Mouse (Mus musculus) C2C12 (cell line): ENCODE data around the gene Commd7. TPM values are rescaled to one million over a fixed set of nuclear protein-coding genes. Genes with fewer than 3 reads are reported as not detected.

ENCODE experiments used
- H3K27me3 ChIP-seq: one replicate; pipeline ENCODE4 v1.6.1; 2011; ENCODE audit not compliant: control insufficient read depth, insufficient read depth, insufficient read length
- H3K36me3 ChIP-seq: one replicate; pipeline ENCODE4 v1.6.1; 2011; ENCODE audit not compliant: control insufficient read depth, insufficient read depth
- H3K4me3 ChIP-seq: one replicate; pipeline ENCODE4 v1.5.1; 2011; ENCODE audit warnings: mild to moderate bottlenecking, control low read depth; ENCODE audit not compliant: poor library complexity, insufficient read depth, severe bottlenecking
- H3K79me2 ChIP-seq: one replicate; pipeline ENCODE4 v1.6.1; 2011; ENCODE audit not compliant: control insufficient read depth, insufficient read depth
- H3K79me3 ChIP-seq: one replicate; pipeline ENCODE4 v1.6.1; 2011; ENCODE audit warnings: low read depth, control low read depth
- H3ac ChIP-seq: one replicate; pipeline ENCODE3; 2011; ENCODE audit warnings: low read depth; ENCODE audit not compliant: control insufficient read depth, insufficient read length
- CEBPB ChIP-seq: IDR thresholded peaks from one replicate; pipeline ENCODE4 v1.6.1; 2011; ENCODE audit warnings: low read depth, mild to moderate bottlenecking, control low read depth, moderate library complexity
- CTCF ChIP-seq: IDR thresholded peaks from one replicate; pipeline ENCODE4 v1.5.1; 2011; ENCODE audit not compliant: control insufficient read depth, insufficient read depth, insufficient read length
- FOSL1 ChIP-seq: IDR thresholded peaks from one replicate; pipeline ENCODE4 v1.8.0; 2011; ENCODE audit warnings: mild to moderate bottlenecking, low read length; ENCODE audit not compliant: poor library complexity, insufficient read depth, severe bottlenecking
- MAX ChIP-seq: IDR thresholded peaks from one replicate; pipeline ENCODE4 v1.6.1; 2011; ENCODE audit warnings: mild to moderate bottlenecking, control low read depth
- MYOD1 ChIP-seq: IDR thresholded peaks from one replicate; pipeline ENCODE4 v1.6.1; 2011; ENCODE audit warnings: low read depth; ENCODE audit not compliant: control insufficient read depth, insufficient read length
- MYOG ChIP-seq: IDR thresholded peaks from one replicate; pipeline ENCODE4 v1.6.1; 2011; ENCODE audit not compliant: control insufficient read depth, insufficient read length; ENCODE audit errors: extremely low read depth
- USF1 ChIP-seq: IDR thresholded peaks from one replicate; pipeline ENCODE4 v1.6.1; 2011; ENCODE audit warnings: low read depth, mild to moderate bottlenecking, control low read depth, moderate library complexity
- polyA plus RNA-seq: library from polyadenylated mRNA; unstranded; fragments of >200 nt; fragmentation: generic; extraction: Trizol; gene quantifications from one replicate; pipeline ENCODE4 v1.2.1, GENCODE M21; 2012; ENCODE audit warnings: missing spikeins

The Commd7 gene
- polyA plus RNA-seq, 1 experiment, result 26.7 TPM

GRCm38 (mm10) chr2:153582876-153583585 lies 49.5 kb downstream of the Commd7 start:
- Histone ChIP-seq H3K27me3 (no peaks in the 10 kb centered on the region), H3ac (no peak overlapping the region), H3K79me3 (no peaks in the 10 kb centered on the region), H3K79me2 (no peaks in the 10 kb centered on the region), H3K36me3 (no peaks in the 10 kb centered on the region), H3K4me3 (no peak overlapping the region)
- TF ChIP-seq FOSL1 (no peak), CTCF (no peak), USF1 (no peak), MAX (no peak)

- H3K4me3 ChIP-seq, result no peak overlapping the region
- no peaks in the 10 kb centered on the region for H3K36me3 ChIP-seq
- no peaks in the 10 kb centered on the region for H3K27me3 ChIP-seq
- no peak overlapping the region for H3ac ChIP-seq
- TF ChIP-seq MAX, result no peak
- no peak for TF ChIP-seq MYOG
- TF ChIP-seq FOSL1, result no peak
- TF ChIP-seq USF1, result no peak
- H3K79me3 ChIP-seq, result no peaks in the 10 kb centered on the region
- H3K79me2 ChIP-seq, result no peaks in the 10 kb centered on the region
Observed at GRCm38 (mm10) chr2:153581416-153581815, 51.2 kb downstream of the Commd7 start.

- no peak overlapping the region for H3ac ChIP-seq
- H3K36me3 ChIP-seq, result no peaks in the 10 kb centered on the region
- TF ChIP-seq CTCF (no peak), FOSL1 (no peak), MYOG (no peak), MAX (no peak), MYOD1 (no peak), CEBPB (no peak), USF1 (no peak)
- no peaks in the 10 kb centered on the region for H3K27me3 ChIP-seq
- no peaks in the 10 kb centered on the region for H3K79me2 ChIP-seq
- H3K4me3 ChIP-seq, result no peak overlapping the region
- H3K79me3 ChIP-seq, result no peaks in the 10 kb centered on the region
Observed at GRCm38 (mm10) chr2:153580458-153580985, 52.1 kb downstream of the Commd7 start.

GRCm38 (mm10) chr2:153580042-153580441 lies 52.5 kb downstream of the Commd7 start:
- no peaks in the 10 kb centered on the region for H3K27me3 ChIP-seq
- no peak for TF ChIP-seq CEBPB
- TF ChIP-seq USF1, result no peak
- no peak for TF ChIP-seq MYOD1
- TF ChIP-seq MAX, result no peak
- TF ChIP-seq MYOG, result no peak
- TF ChIP-seq CTCF, result no peak
- TF ChIP-seq FOSL1, result no peak
- no peaks in the 10 kb centered on the region for H3K79me2 ChIP-seq
- no peak overlapping the region for H3ac ChIP-seq
- no peaks in the 10 kb centered on the region for H3K36me3 ChIP-seq
- no peak overlapping the region for H3K4me3 ChIP-seq
- no peaks in the 10 kb centered on the region for H3K79me3 ChIP-seq

- Histone ChIP-seq H3ac (no peak overlapping the region), H3K79me2 (no peaks in the 10 kb centered on the region), H3K4me3 (no peak overlapping the region), H3K79me3 (no peaks in the 10 kb centered on the region), H3K36me3 (no peaks in the 10 kb centered on the region), H3K27me3 (no peaks in the 10 kb centered on the region)
- TF ChIP-seq MYOD1 (peak; percentile 80), USF1 (no peak)
Observed at GRCm38 (mm10) chr2:153577122-153577521, 55.5 kb downstream of the Commd7 start.

- H3K36me3 ChIP-seq, result no peaks in the 10 kb centered on the region
- H3K4me3 ChIP-seq, result no peak overlapping the region
- no peaks in the 10 kb centered on the region for H3K79me2 ChIP-seq
- no peaks in the 10 kb centered on the region for H3K27me3 ChIP-seq
- TF ChIP-seq FOSL1 (no peak), USF1 (no peak), MYOD1 (no peak), MAX (no peak), CEBPB (no peak), MYOG (no peak), CTCF (no peak)
- no peak overlapping the region for H3ac ChIP-seq
- H3K79me3 ChIP-seq, result no peaks in the 10 kb centered on the region
Observed at GRCm38 (mm10) chr2:153576150-153576549, 56.4 kb downstream of the Commd7 start.
